Mouse (Mus musculus): ENCODE results near the gene Cradd.

Cradd gene

GRCm38 (mm10) chr10:95236226-95236625 lies 87.7 kb downstream of the Cradd start:
- DNase-seq, result no peak

GRCm38 (mm10) chr10:95234661-95235060 lies 89.3 kb downstream of the Cradd start:
- no peak for DNase-seq

- no peak for DNase-seq
Measured at GRCm38 (mm10) chr10:95233044-95233443, 90.9 kb downstream of the Cradd start.

GRCm38 (mm10) chr10:95232554-95232953 lies 91.4 kb downstream of the Cradd start:
- DNase-seq, result no peak

- no peak for DNase-seq
Measured at GRCm38 (mm10) chr10:95228192-95228591, 95.7 kb downstream of the Cradd start.

- DNase-seq, result no peak
Measured at GRCm38 (mm10) chr10:95227590-95227989, 96.3 kb downstream of the Cradd start.

GRCm38 (mm10) chr10:95226772-95227171 lies 97.2 kb downstream of the Cradd start:
- no peak for DNase-seq

- no peak for DNase-seq
Measured at GRCm38 (mm10) chr10:95225006-95225405, 98.9 kb downstream of the Cradd start.

- no peak for DNase-seq
Measured at GRCm38 (mm10) chr10:95223211-95223610, 100.7 kb downstream of the Cradd start.

- no peak for DNase-seq
Measured at GRCm38 (mm10) chr10:95221914-95222313, 102.0 kb downstream of the Cradd start.

GRCm38 (mm10) chr10:95220536-95220935 lies 103.4 kb downstream of the Cradd start:
- DNase-seq, result no peak

- DNase-seq, result no peak
Measured at GRCm38 (mm10) chr10:95218683-95219060, 105.3 kb downstream of the Cradd start.

- no peak for DNase-seq
Measured at GRCm38 (mm10) chr10:95217956-95218682, 105.8 kb downstream of the Cradd start.

GRCm38 (mm10) chr10:95215324-95215723 lies 108.6 kb downstream of the Cradd start:
- DNase-seq, result no peak

- no peak for DNase-seq
Measured at GRCm38 (mm10) chr10:95213820-95214219, 110.1 kb downstream of the Cradd start.

- no peak for DNase-seq
Measured at GRCm38 (mm10) chr10:95213311-95213710, 110.6 kb downstream of the Cradd start.

GRCm38 (mm10) chr10:95211660-95212059 lies 112.3 kb downstream of the Cradd start:
- no peak for DNase-seq

GRCm38 (mm10) chr10:95210664-95211372 lies 113.1 kb downstream of the Cradd start:
- DNase-seq, result no peak

- DNase-seq, result no peak
Measured at GRCm38 (mm10) chr10:95210167-95210566, 113.8 kb downstream of the Cradd start.

GRCm38 (mm10) chr10:95207423-95207822 lies 116.5 kb downstream of the Cradd start:
- no peak for DNase-seq

GRCm38 (mm10) chr10:95201514-95201913 lies 122.4 kb downstream of the Cradd start:
- no peak for DNase-seq

- DNase-seq, result no peak
Measured at GRCm38 (mm10) chr10:95200323-95200722, 123.6 kb downstream of the Cradd start.

- no peak for DNase-seq
Measured at GRCm38 (mm10) chr10:95199541-95200269, 124.2 kb downstream of the Cradd start.

- DNase-seq, result no peak
Measured at GRCm38 (mm10) chr10:95197377-95197776, 126.6 kb downstream of the Cradd start.
